Mouse (Mus musculus) intestine, embryonic 14.5 days (tissue): ENCODE measurements at regions not wholly inside any gene's neighbourhood (a gene's known extent, or its start where the extent isn't known, plus 50 kb on each side); places are given as distances from the start of the nearest gene placed in this dataset.

ENCODE experiments used
- ATAC-seq: fragments of 200-750 bp; cut with Nextera tagmentation; replicated peaks from 2 replicates; pipeline ENCODE4 v1.8.0; 2017; ENCODE audit warnings: low read depth, moderate number of reproducible peaks, moderate TSS enrichment, moderate library complexity; ENCODE audit not compliant: low FRiP score, low TSS enrichment
- DNase-seq: peaks from one replicate; pipeline ENCODE4 v3.0.0-alpha.2; 2018; ENCODE audit warnings: low spot score
- H3K27ac ChIP-seq: fragments of 300-500 bp; sonication (generic); 2 replicates; pipeline ENCODE4 v1.5.1; 2014; ENCODE audit warnings: low read depth, mild to moderate bottlenecking, control low read depth
- H3K27me3 ChIP-seq: fragments of 300-500 bp; sonication (generic); replicated peaks from 2 replicates; pipeline ENCODE4 v1.6.1; 2014; ENCODE audit warnings: low read length, control low read depth; ENCODE audit not compliant: control insufficient read depth, insufficient read depth
- H3K36me3 ChIP-seq: fragments of 300-500 bp; sonication (generic); 2 replicates; pipeline ENCODE4 v1.6.1; 2014; ENCODE audit warnings: low read length, control low read depth; ENCODE audit not compliant: control insufficient read depth, insufficient read depth
- H3K4me1 ChIP-seq: fragments of 300-500 bp; sonication (generic); replicated peaks from 2 replicates; pipeline ENCODE4 v1.6.1; 2014; ENCODE audit warnings: low read length, control low read depth, mixed read lengths; ENCODE audit not compliant: control insufficient read depth, insufficient read depth
- H3K4me2 ChIP-seq: fragments of 300-500 bp; sonication (generic); 2 replicates; pipeline ENCODE4 v1.6.1; 2014; ENCODE audit warnings: low read length
- H3K4me3 ChIP-seq: fragments of 300-500 bp; sonication (generic); 2 replicates; pipeline ENCODE4 v1.5.1; 2014; ENCODE audit warnings: low read depth, low read length, control low read depth, mixed read lengths
- H3K9ac ChIP-seq: fragments of 300-500 bp; sonication (generic); 2 replicates; pipeline ENCODE4 v1.6.1; 2014; ENCODE audit warnings: mild to moderate bottlenecking, low read length
- H3K9me3 ChIP-seq: fragments of 300-500 bp; sonication (generic); 2 replicates; pipeline ENCODE4 v1.6.1; 2016; ENCODE audit warnings: low read length, control low read depth; ENCODE audit not compliant: control insufficient read depth
- WGBS: fragments of 180-500 bp; shearing (Covaris S2); extraction: QIAGEN DNeasy Blood & Tissue Kit; methylation state at CpG from one replicate; pipeline ENCODE4 v1.1.7; 2014; 5-methylcytosine and 5-hydroxymethylcytosine counted together

DNA sequence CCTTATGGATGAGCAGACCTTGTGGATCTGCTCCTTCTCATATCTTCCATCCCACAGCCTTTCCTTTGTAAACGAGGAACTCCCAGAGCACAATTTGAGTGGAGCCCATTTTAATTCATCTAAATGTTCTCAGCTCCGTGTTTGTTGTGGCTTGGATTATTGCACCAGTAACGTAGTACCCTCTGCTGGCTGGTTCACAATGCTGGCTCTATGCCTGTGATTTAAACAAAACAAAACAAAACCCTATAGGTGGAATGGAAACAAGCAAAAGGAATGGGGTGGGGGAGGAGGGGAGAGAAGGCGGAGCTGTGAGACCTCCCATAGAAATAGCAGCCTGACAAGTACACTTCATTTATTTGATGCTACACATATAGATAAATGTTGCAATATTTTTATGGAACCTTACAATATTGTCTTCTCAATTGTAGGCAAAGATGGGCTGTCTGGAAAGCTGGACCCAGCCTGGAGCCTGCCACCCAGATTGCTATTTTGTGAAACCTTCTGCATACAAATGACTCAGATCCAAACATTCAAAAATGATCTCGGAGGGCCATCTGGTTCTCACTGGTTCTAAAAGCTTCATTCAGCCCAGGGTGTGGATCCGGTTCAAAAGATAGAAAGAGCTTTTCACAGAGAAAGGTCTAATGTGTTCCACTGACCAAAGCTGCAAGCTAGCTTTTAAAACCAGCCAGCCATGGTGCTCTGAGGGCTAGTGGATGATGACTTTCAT lies 230.3 kb upstream of the Ubash3b start:
- H3K36me3 ChIP-seq, result no peaks in the 10 kb centered on the region
- H3K9me3 ChIP-seq, result no peaks in the 10 kb centered on the region
- H3K9ac ChIP-seq, result no peak overlapping the region
- DNase-seq (no peak), ATAC-seq (no peak)
- no peak overlapping the region for H3K4me3 ChIP-seq
- no peaks in the 10 kb centered on the region for H3K27me3 ChIP-seq
- 47% methylated on average over 6 of the region's 6 CpGs for WGBS
- H3K27ac ChIP-seq, result no peak overlapping the region
- peaks cover 9% of the 10 kb centered on the region; the same call in 1 of the 2 replicates for H3K4me1 ChIP-seq
- no peak overlapping the region for H3K4me2 ChIP-seq

DNA sequence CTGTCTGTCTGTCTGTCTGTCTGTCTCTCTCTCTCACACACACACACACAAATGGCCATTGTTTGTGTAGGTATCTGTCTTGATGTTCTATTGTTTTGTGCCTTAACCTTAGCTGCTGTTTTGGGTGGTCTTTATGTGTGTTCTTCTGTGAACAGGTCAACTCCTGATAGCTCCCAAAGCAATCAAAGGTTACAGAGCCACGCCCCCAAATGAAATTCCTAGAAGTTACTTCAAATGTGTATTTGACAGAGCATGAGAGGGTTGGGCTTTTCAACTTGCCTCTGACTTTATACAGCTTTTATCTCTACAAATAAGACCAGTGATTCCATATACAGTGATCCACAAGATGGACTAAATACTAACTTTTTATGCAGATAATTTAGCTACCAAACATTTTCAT lies 217.8 kb upstream of the Ubash3b start:
- no peak for DNase-seq
- Histone ChIP-seq H3K9ac (no peak overlapping the region), H3K27me3 (no peaks in the 10 kb centered on the region), H3K4me2 (no peak overlapping the region), H3K4me1 (peaks cover 40% of the 10 kb centered on the region), H3K9me3 (no peaks in the 10 kb centered on the region), H3K27ac (no peak overlapping the region; the same call in 1 of the 2 replicates), H3K4me3 (no peak overlapping the region), H3K36me3 (no peaks in the 10 kb centered on the region)
- 90% methylated on average over 1 of the region's 1 CpGs for WGBS
- no peak for ATAC-seq

DNA sequence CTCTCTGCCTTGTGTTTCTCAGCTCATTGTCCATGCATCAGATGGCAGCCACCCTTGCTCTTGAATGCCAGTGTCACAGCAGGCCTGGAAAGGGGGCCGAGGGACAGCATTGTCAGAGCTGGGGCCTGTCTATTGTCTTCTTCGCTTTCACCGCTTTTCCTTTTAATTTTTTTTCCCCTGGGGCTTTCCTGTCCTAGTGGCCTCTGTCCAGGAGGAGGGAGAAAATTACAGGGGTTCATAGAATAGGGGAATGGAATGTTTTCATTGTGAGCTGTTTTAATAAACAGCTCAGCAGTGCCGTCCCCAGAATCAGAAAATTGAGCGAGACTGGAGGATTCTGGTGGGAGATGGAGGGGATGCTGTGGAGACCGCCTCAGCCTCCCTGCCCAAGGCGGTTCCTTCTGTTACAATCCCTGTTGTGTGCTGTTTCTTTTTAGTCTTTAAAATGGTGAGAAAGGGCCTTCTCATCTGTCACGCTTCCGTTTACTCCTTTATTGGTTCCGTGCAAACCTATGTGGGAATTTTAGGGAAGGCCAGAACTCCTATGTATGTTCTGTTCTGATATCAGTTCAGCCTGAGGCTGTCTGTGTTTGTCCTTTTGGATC lies 217.2 kb upstream of the Ubash3b start:
- Histone ChIP-seq H3K4me3 (no peak overlapping the region), H3K27ac (no peak overlapping the region; the same call in 1 of the 2 replicates), H3K27me3 (no peaks in the 10 kb centered on the region), H3K9me3 (no peaks in the 10 kb centered on the region), H3K4me1 (peaks cover 40% of the 10 kb centered on the region), H3K4me2 (no peak overlapping the region; the same call in 1 of the 2 replicates), H3K9ac (no peak overlapping the region), H3K36me3 (no peaks in the 10 kb centered on the region)
- 57% methylated on average over 10 of the region's 10 CpGs for WGBS
- DNase-seq (no peak), ATAC-seq (no peak)

DNA sequence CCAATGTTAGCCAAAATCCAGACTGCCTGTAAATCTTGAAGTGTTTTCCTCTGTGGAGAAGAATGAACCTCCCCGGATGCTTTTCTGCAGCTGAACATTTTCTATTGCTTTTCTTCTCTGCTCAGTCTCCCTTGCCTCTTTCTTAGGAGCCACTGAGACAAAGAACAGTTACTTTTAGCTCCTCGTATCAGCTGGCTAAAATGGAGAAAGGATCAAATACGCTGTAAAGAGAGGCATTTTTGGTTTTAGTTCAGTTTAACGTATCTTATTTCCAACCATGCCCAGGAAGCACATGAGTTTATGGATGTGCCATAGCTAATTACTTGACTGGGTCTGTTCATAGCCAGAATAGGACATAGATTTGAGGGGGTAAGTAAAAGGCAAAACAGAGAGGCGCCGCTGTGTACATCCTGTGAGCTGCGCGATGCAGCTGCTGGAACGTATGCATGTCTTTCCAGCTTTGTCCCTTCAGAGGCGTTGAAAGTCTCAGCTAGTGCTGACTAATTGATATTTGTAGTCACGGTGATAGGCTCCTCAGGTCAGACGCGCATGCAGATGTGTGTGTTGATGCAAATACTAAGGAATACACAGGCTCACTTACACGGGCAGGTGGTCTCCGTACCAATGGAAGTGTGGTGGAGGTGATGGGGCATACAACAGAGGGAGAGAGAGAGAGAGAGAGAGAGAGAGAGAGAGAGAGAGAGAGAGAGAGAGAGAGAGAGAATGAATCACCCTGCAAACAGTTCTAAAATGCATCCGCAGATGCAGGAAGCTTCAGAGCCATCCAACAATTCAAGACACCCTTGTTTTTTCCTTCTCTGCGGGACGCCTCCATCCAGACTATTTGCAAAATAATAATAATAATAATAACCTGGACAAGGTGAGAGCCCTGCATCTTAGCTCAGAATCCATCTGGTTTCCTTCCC lies 216.5 kb upstream of the Ubash3b start:
- Histone ChIP-seq H3K27ac (peak overlapping the region; percentile 72), H3K9me3 (no peaks in the 10 kb centered on the region), H3K4me2 (peak overlapping the region; percentile 28; the same call in 1 of the 2 replicates), H3K4me3 (0 out of 2 replicates have a peak overlapping the region, but pooled peaks have one; percentile 2), H3K36me3 (no peaks in the 10 kb centered on the region), H3K4me1 (peaks cover 40% of the 10 kb centered on the region), H3K9ac (no peak overlapping the region), H3K27me3 (no peaks in the 10 kb centered on the region)
- no peak for ATAC-seq
- no peak for DNase-seq
- 48% methylated on average over 18 of the region's 18 CpGs for WGBS

DNA sequence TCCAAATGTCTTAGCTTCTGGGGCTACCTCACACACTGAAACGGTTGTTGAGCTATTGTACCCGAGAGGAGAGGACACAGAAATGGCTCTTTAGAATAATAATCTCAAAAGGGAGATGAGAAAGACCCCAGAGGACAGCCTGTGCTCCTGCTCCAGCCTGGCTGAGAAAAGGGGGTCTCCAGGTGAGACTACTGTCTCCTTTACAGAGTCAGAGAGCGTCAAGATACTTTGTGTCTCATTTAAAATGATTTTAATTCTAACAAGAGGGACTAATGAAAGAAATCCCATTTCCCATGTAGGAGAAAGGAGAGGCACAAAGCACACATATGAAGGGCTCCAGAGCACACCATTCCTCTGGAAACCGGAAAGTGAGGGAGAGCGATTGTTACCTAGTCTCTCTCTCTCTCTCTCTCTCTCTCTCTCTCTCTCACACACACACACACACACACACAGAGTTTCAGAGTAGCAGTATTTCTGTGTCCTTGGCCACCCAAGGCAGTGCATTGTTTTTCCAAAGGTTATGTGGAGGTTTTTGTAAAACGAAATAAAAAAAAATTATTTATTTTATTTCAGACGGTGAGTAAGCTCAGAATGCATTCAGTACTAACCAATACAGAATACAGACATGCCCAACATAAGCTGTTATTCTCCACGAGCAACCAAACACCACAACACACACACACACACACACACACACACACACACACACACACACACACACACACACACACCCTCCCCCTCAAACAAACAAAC lies 215.6 kb upstream of the Ubash3b start:
- H3K27me3 ChIP-seq, result no peaks in the 10 kb centered on the region
- peak overlapping the region; percentile 49 for H3K4me2 ChIP-seq
- no peak overlapping the region for H3K9ac ChIP-seq
- no peaks in the 10 kb centered on the region for H3K9me3 ChIP-seq
- H3K36me3 ChIP-seq, result no peaks in the 10 kb centered on the region
- H3K4me1 ChIP-seq, result peaks cover 40% of the 10 kb centered on the region
- H3K4me3 ChIP-seq, result no peak overlapping the region
- ATAC-seq (no peak), DNase-seq (no peak)
- peak overlapping the region; percentile 72; the same call in 1 of the 2 replicates for H3K27ac ChIP-seq
- WGBS, result 43% methylated on average over 8 of the region's 8 CpGs

DNA sequence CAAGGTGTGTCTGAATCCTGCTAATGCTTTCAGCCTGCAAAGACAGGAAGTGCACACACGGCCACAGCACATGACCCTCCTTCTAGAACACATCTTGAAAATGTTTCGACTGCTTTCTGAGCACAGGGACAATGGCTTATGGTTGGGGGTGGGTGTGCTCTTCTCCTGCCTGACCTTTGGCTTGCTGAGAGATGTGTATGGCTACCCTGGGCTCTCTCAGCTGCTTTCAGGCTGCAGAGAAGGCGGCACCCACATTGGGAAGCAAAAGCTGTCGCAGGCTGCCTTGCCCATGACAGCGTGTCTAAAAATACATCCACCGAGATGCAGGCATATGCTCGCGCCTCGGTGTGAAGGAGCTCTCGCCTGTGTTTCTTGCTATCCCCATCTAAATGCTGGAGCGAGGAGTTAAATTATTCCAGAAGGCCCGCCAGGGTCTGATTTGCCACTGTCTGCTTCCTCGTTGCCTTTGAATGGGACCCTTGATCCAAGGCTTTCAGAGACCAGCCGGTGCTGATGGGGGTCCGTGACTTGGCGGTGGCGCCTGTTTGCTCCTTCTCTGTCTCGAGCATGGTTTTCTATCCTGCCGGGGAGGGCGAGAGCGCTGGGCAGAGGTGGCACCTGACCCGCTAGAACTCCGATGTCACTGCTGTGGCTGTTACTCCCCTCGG lies 214.6 kb upstream of the Ubash3b start:
- Histone ChIP-seq H3K27ac (peak overlapping the region; percentile 4), H3K9ac (0 out of 2 replicates have a peak overlapping the region, but pooled peaks have one; percentile 3)
- 14% methylated on average over 24 of the region's 24 CpGs for WGBS

DNA sequence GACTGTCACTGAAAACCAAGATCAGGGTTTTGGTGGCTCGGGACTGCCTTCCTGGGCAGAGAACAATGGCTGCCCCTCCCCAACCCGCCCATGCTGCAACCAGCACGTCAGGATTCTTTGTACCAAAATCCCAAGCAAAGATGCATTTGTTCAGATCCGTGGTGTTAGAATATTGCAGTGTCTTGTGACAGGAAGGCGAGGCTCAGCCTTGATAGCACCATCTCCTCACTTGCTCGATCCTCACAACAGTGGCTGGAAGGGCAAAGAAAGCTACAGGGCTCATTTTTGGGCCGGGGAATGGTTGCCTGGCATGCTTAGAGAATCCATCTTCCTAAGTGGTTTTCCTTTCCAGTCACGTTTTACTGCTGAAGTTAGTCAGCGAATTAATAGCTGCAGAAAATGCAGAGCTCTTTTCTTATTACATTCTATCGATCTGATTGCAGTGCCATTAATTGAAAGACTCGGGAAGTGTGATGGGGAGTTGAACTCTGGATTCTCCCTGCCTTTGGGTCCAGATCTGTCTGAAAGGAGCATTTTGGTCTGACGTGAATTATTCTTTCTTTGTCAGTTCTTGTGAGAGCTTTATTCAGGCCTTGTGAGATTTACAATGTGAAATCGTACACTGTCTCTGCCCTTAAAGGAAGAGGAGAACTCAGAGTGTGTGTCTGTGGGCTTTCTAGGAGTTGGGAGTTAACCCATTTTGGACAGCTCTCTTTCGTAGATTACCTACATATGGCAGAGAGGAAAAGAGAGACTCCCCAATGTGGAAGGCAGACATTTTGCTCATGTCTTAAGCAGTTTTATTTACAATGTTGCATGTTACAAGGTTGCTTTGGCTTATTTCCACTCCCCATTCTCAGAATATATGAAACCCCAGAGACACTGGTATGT lies 213.3 kb upstream of the Ubash3b start:
- DNase-seq (no peak), ATAC-seq (no peak)
- WGBS, result 39% methylated on average over 14 of the region's 14 CpGs
- Histone ChIP-seq H3K4me1 (peaks cover 40% of the 10 kb centered on the region), H3K36me3 (no peaks in the 10 kb centered on the region), H3K9ac (no peak overlapping the region), H3K27ac (peak overlapping the region; percentile 62; the same call in 1 of the 2 replicates), H3K4me3 (no peak overlapping the region), H3K9me3 (no peaks in the 10 kb centered on the region), H3K27me3 (no peaks in the 10 kb centered on the region), H3K4me2 (no peak overlapping the region)

More for the DNA sequence above, 214.6 kb upstream of the Ubash3b start:
- Histone ChIP-seq H3K4me1 (peaks cover 40% of the 10 kb centered on the region), H3K27me3 (no peaks in the 10 kb centered on the region), H3K4me2 (peak overlapping the region; percentile 49), H3K9me3 (no peaks in the 10 kb centered on the region), H3K36me3 (no peaks in the 10 kb centered on the region), H3K4me3 (peak overlapping the region; percentile 13; the same call in 1 of the 2 replicates)
- ATAC-seq (no peak), DNase-seq (peak; percentile 64)
